Mouse (Mus musculus) embryonic fibroblast, embryonic 13.5 days (primary cell): Measurements from ENCODE around the gene Wdfy1. TPM values are rescaled to one million over a fixed set of nuclear protein-coding genes. Genes with fewer than 3 reads are reported as not detected.

Source experiments
- H3K27ac ChIP-seq: 2 replicates; pipeline ENCODE4 v1.5.1; 2012; ENCODE audit warnings: low read length, control low read depth, inconsistent platforms; ENCODE audit not compliant: insufficient read depth
- H3K4me1 ChIP-seq: 2 replicates; pipeline ENCODE4 v1.6.1; 2011; ENCODE audit warnings: low read length; ENCODE audit not compliant: control insufficient read depth, insufficient read depth
- H3K4me3 ChIP-seq: 2 replicates; pipeline ENCODE4 v1.5.1; 2011; ENCODE audit warnings: mild to moderate bottlenecking, control low read depth, low read length; ENCODE audit not compliant: insufficient read depth
- CTCF ChIP-seq: IDR thresholded peaks from 2 replicates; pipeline ENCODE4 v1.5.1; 2011; ENCODE audit warnings: mild to moderate bottlenecking, control low read depth, low read length, moderate library complexity, borderline replicate concordance; ENCODE audit not compliant: insufficient read depth
- POLR2A ChIP-seq: IDR thresholded peaks from 2 replicates; pipeline ENCODE4 v1.6.1; 2011; ENCODE audit warnings: low read depth, mild to moderate bottlenecking, control low read depth, low read length, moderate library complexity
- polyA plus RNA-seq: library from polyadenylated mRNA; stranded (reverse); fragments of >200 nt; gene quantifications from 2 replicates; pipeline ENCODE4 v1.2.4, GENCODE M21; 2011; ENCODE audit warnings: low read depth; ENCODE audit not compliant: missing spikeins, insufficient read length

The Wdfy1 gene
- polyA plus RNA-seq, 1 experiment, result 76.3 TPM

DNA sequence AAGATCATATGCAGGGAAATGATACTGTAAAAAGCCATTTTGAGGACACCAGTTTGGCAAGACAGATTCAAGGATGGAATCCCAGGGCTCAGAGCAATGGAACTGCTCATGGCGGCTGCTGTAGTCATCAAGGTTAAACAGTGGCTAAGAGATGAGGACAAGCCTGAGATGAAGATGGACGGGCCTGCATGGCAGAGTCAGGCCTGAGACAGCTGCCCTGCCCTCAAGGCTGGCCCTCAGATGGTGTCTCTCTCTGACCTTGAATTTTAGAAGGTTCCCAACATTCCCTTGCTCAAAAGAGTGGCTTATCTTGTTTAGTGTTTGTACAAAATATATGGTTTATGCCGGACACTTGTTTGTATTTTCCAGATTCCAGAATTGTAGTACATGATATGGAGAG, 22.5 kb downstream of the Wdfy1 start:
- Histone ChIP-seq H3K4me3 (no peak overlapping the region), H3K4me1 (peaks cover 19% of the 10 kb centered on the region), H3K27ac (peak overlapping the region; percentile 94)
- no peak for TF ChIP-seq CTCF
- TF ChIP-seq POLR2A, result no peak

GRCm38 (mm10) chr1:79752714-79753340, 23.1 kb downstream of the Wdfy1 start:
- TF ChIP-seq POLR2A (no peak), CTCF (no peak)
- Histone ChIP-seq H3K4me1 (peaks cover 19% of the 10 kb centered on the region), H3K27ac (peak overlapping the region; percentile 94), H3K4me3 (no peak overlapping the region)

DNA sequence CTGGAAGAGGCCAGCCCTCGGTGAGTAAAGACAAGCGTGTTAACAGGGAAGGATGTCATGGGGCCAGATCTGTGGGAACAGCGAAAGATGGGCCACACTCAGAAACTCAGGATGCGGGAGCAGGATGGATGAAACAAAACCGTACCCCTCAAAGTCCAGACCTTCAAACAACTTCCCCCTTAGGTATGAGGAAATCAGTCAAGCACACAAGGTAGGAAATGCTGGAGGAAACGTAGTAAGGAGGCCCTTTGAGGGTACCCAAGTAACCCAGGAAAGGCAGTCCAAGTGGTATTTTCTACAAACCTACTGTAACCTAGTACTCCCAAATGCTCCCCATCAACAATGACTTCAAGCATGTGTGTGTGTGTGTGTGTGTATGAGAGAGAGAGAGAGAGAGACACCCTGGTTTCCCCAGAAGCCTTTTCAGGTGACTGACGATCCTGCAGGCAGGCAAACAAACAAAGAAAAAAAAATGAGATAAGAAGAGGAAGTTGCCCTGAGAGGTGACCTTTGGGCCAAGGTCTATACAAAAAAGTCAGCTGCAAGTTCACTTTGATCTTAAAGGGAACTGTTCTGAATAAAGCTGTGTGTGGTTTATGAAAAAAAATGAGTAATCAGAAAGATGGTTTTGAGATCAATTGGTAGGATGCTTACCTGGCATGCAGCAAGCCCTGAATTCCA, 23.8 kb downstream of the Wdfy1 start:
- no peak for TF ChIP-seq CTCF
- TF ChIP-seq POLR2A, result no peak
- Histone ChIP-seq H3K4me1 (peaks cover 19% of the 10 kb centered on the region), H3K4me3 (no peak overlapping the region), H3K27ac (peak overlapping the region; percentile 94)

DNA sequence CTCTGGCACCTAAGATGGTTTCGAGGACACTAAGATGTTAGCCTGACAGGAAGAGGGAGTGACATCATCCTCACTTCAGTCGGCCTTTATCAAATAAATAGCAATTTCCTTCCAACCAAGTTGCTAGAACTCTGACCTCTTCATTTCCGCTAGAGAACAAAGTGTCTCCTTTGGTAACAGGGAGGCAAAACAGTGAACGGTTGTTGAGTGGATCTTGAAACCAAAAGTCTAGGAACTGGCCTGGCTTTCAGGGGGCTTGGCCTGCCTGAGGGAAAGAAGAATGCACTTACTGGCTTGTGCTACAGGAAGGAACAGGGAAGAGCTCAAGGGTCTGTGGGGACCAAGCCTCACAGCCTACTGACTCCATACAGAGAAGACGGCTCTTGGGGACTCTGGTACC, 24.8 kb downstream of the Wdfy1 start:
- Histone ChIP-seq H3K4me1 (peaks cover 23% of the 10 kb centered on the region), H3K27ac (no peak overlapping the region), H3K4me3 (no peak overlapping the region)
- TF ChIP-seq POLR2A, result no peak
- TF ChIP-seq CTCF, result no peak

DNA sequence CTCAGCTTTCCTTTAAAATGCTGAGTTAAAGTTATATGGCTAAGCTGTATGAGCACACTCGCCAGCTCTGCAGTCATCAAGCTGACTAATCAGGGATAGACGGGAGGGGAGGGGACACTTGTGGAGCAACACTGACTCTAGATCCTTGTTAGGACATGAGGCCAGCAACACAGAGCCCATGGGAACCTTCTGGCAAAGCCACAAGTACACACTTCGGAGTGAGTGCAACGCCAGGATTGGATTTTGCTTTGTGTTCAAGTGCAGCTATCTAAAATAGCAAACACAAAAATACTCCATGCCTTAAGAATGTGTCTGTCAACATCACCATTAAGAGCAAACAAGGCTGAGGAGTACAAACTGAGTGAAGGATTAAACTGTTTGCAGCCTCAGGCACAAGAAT, 29.9 kb downstream of the Wdfy1 start:
- Histone ChIP-seq H3K27ac (peak overlapping the region; percentile 92), H3K4me1 (peaks cover 13% of the 10 kb centered on the region), H3K4me3 (no peak overlapping the region)
- TF ChIP-seq POLR2A, result no peak
- no peak for TF ChIP-seq CTCF

DNA sequence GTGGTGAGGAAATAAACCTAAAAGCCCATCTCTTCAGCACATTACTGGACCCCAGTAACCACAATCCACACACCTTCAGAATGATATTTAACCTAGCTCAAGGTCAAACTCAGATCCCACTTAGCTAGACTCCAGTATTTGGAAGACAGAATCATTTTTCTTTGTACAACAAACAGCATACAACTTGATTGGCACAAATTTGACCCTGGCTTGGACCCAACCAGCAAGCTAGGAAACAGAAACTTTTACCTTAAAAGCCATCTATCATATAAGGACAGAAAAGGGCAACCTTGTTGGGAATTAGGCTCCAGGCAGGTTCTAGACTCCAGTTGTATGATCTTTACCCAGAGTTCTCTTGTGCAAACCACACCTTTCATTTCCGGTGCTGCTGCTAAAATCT, 32.6 kb downstream of the Wdfy1 start:
- Histone ChIP-seq H3K4me3 (no peak overlapping the region), H3K27ac (no peak overlapping the region), H3K4me1 (peaks cover 4% of the 10 kb centered on the region; the same call in 1 of the 2 replicates)
- TF ChIP-seq POLR2A (no peak), CTCF (no peak)

GRCm38 (mm10) chr1:79742949-79743348, 33.0 kb downstream of the Wdfy1 start:
- TF ChIP-seq POLR2A (no peak), CTCF (no peak)
- H3K27ac ChIP-seq, result no peak overlapping the region
- no peak overlapping the region for H3K4me3 ChIP-seq
- H3K4me1 ChIP-seq, result peaks cover 4% of the 10 kb centered on the region; the same call in 1 of the 2 replicates

GRCm38 (mm10) chr1:79741002-79741401, 34.9 kb downstream of the Wdfy1 start:
- Histone ChIP-seq H3K4me3 (no peak overlapping the region), H3K4me1 (no peaks in the 10 kb centered on the region), H3K27ac (no peak overlapping the region)
- no peak for TF ChIP-seq POLR2A

- no peaks in the 10 kb centered on the region for H3K4me1 ChIP-seq
- no peak overlapping the region for H3K4me3 ChIP-seq
- H3K27ac ChIP-seq, result no peak overlapping the region
- TF ChIP-seq POLR2A, result no peak
- TF ChIP-seq CTCF, result no peak
These were observed 36.2 kb downstream of the Wdfy1 start for GRCm38 (mm10) chr1:79739726-79740125.

GRCm38 (mm10) chr1:79736408-79736807, 39.5 kb downstream of the Wdfy1 start:
- Histone ChIP-seq H3K27ac (no peak overlapping the region), H3K4me3 (no peak overlapping the region), H3K4me1 (peaks cover 3% of the 10 kb centered on the region)
- TF ChIP-seq CTCF, result no peak
- TF ChIP-seq POLR2A, result no peak
